Mouse (Mus musculus): ENCODE measurements around the gene 1700017N19Rik.

Gene 1700017N19Rik

GRCm38 (mm10) chr10:100661970-100662590, 71.8 kb downstream of the 1700017N19Rik start:
- no peak for DNase-seq (ENCODE audit: low spot score)
